Mouse (Mus musculus) kidney, postnatal 0 days (tissue): ENCODE measurements at regions not wholly inside any gene's neighbourhood (a gene's known extent, or its start where the extent isn't known, plus 50 kb on each side); places are given as distances from the start of the nearest gene placed in this dataset.

Source experiments
- ATAC-seq: fragments of 200-750 bp; cut with Nextera tagmentation; replicated peaks from 2 replicates; pipeline ENCODE4 v1.8.0; 2017; ENCODE audit warnings: low read depth, moderate number of reproducible peaks, moderate TSS enrichment, moderate library complexity; ENCODE audit not compliant: low FRiP score
- DNase-seq: peaks from one replicate; pipeline ENCODE4 v3.0.0-alpha.2; 2016; ENCODE audit warnings: low spot score
- H3K27ac ChIP-seq: fragments of 300-500 bp; sonication (generic); 2 replicates; pipeline ENCODE4 v1.5.1; 2014; ENCODE audit warnings: mild to moderate bottlenecking
- H3K27me3 ChIP-seq: fragments of 300-500 bp; sonication (generic); 2 replicates; pipeline ENCODE4 v1.6.1; 2014; ENCODE audit warnings: low read length, mixed read lengths; ENCODE audit not compliant: insufficient read depth
- H3K36me3 ChIP-seq: fragments of 300-500 bp; sonication (generic); 2 replicates; pipeline ENCODE4 v1.6.1; 2014; ENCODE audit warnings: low read length, mixed read lengths; ENCODE audit not compliant: insufficient read depth
- H3K4me1 ChIP-seq: fragments of 300-500 bp; sonication (generic); replicated peaks from 2 replicates; pipeline ENCODE4 v1.6.1; 2014; ENCODE audit warnings: antibody characterized with exemption, low read length, mixed read lengths; ENCODE audit not compliant: insufficient read depth
- H3K4me2 ChIP-seq: fragments of 300-500 bp; sonication (generic); 2 replicates; pipeline ENCODE4 v1.6.1; 2014; ENCODE audit warnings: mild to moderate bottlenecking, low read length, moderate library complexity, mixed read lengths
- H3K4me3 ChIP-seq: fragments of 300-500 bp; sonication (generic); replicated peaks from 2 replicates; pipeline ENCODE4 v1.5.1; 2014; ENCODE audit warnings: low read depth, low read length
- H3K9ac ChIP-seq: fragments of 300-500 bp; sonication (generic); 2 replicates; pipeline ENCODE4 v1.6.1; 2014; ENCODE audit warnings: low read depth, low read length
- H3K9me3 ChIP-seq: fragments of 300-500 bp; sonication (generic); replicated peaks from 2 replicates; pipeline ENCODE4 v1.6.1; 2016; ENCODE audit warnings: low read length, inconsistent platforms, mixed read lengths
- CTCF ChIP-seq: IDR thresholded peaks from 2 replicates; pipeline ENCODE4 v1.5.1; 2016; ENCODE audit warnings: antibody characterized with exemption, low read depth, mild to moderate bottlenecking, moderate library complexity
- WGBS: fragments of 180-500 bp; shearing (Covaris S2); extraction: QIAGEN DNeasy Blood & Tissue Kit; methylation state at CpG from one replicate; pipeline ENCODE4 v1.1.7; 2014; 5-methylcytosine and 5-hydroxymethylcytosine counted together

- Histone ChIP-seq H3K27ac (no peak overlapping the region), H3K9ac (no peak overlapping the region), H3K4me2 (no peak overlapping the region), H3K36me3 (no peaks in the 10 kb centered on the region), H3K27me3 (no peaks in the 10 kb centered on the region), H3K4me1 (no peaks in the 10 kb centered on the region), H3K4me3 (no peak overlapping the region), H3K9me3 (no peaks in the 10 kb centered on the region)
- ATAC-seq (no peak), DNase-seq (no peak)
- no peak for TF ChIP-seq CTCF
- WGBS: 83% methylated on average over 1 of the region's 1 CpGs
Observed at GRCm38 (mm10) chr3:37827546-37827945, 103.3 kb upstream of the Gm5148 start.

GRCm38 (mm10) chr3:37825602-37826001 is 101.3 kb upstream of the Gm5148 start:
- H3K27me3 ChIP-seq: no peaks in the 10 kb centered on the region
- no peak for ATAC-seq

GRCm38 (mm10) chr3:37824681-37825080 is 100.4 kb upstream of the Gm5148 start:
- H3K27ac ChIP-seq: no peak overlapping the region
- H3K9me3 ChIP-seq: no peaks in the 10 kb centered on the region
- H3K36me3 ChIP-seq: no peaks in the 10 kb centered on the region
- no peak for TF ChIP-seq CTCF
- H3K4me2 ChIP-seq: no peak overlapping the region
- no peak overlapping the region for H3K9ac ChIP-seq
- H3K4me1 ChIP-seq: no peaks in the 10 kb centered on the region
- ATAC-seq (no peak), DNase-seq (no peak)
- 95% methylated on average over 5 of the region's 5 CpGs for WGBS
- H3K4me3 ChIP-seq: no peak overlapping the region
- H3K27me3 ChIP-seq: no peaks in the 10 kb centered on the region

More at GRCm38 (mm10) chr3:37825602-37826001, 101.3 kb upstream of the Gm5148 start:
- H3K9ac ChIP-seq: no peak overlapping the region
- no peaks in the 10 kb centered on the region for H3K9me3 ChIP-seq
- DNase-seq: no peak
- H3K4me3 ChIP-seq: no peak overlapping the region
- H3K4me2 ChIP-seq: no peak overlapping the region
- H3K36me3 ChIP-seq: no peaks in the 10 kb centered on the region
- no peak for TF ChIP-seq CTCF
- H3K4me1 ChIP-seq: no peaks in the 10 kb centered on the region
- 91% methylated on average over 4 of the region's 4 CpGs for WGBS
- H3K27ac ChIP-seq: no peak overlapping the region

- DNase-seq (no peak), ATAC-seq (no peak)
Observed at GRCm38 (mm10) chr3:37819503-37819902, 95.2 kb upstream of the Gm5148 start.

GRCm38 (mm10) chr3:37817434-37817805 is 93.1 kb upstream of the Gm5148 start:
- no peak for TF ChIP-seq CTCF
- no peak for DNase-seq

More at GRCm38 (mm10) chr3:37819503-37819902, 95.2 kb upstream of the Gm5148 start:
- Histone ChIP-seq H3K4me2 (no peak overlapping the region), H3K9me3 (no peaks in the 10 kb centered on the region), H3K36me3 (no peaks in the 10 kb centered on the region), H3K27me3 (no peaks in the 10 kb centered on the region), H3K4me1 (no peaks in the 10 kb centered on the region), H3K27ac (no peak overlapping the region), H3K4me3 (no peak overlapping the region), H3K9ac (no peak overlapping the region)
- WGBS: 90% methylated on average over 3 of the region's 3 CpGs
- TF ChIP-seq CTCF: no peak

GRCm38 (mm10) chr3:37816781-37817433 is 92.6 kb upstream of the Gm5148 start:
- no peak overlapping the region for H3K4me2 ChIP-seq
- H3K36me3 ChIP-seq: no peaks in the 10 kb centered on the region
- DNase-seq: no peak
- H3K9ac ChIP-seq: no peak overlapping the region
- H3K4me3 ChIP-seq: no peak overlapping the region
- ATAC-seq: no peak
- TF ChIP-seq CTCF: no peak
- H3K27ac ChIP-seq: no peak overlapping the region
- no peaks in the 10 kb centered on the region for H3K9me3 ChIP-seq
- H3K27me3 ChIP-seq: no peaks in the 10 kb centered on the region
- WGBS: 65% methylated on average over 6 of the region's 6 CpGs
- H3K4me1 ChIP-seq: no peaks in the 10 kb centered on the region

More at GRCm38 (mm10) chr3:37817434-37817805, 93.1 kb upstream of the Gm5148 start:
- Histone ChIP-seq H3K9ac (no peak overlapping the region), H3K4me2 (no peak overlapping the region), H3K27me3 (no peaks in the 10 kb centered on the region), H3K4me3 (no peak overlapping the region), H3K9me3 (no peaks in the 10 kb centered on the region), H3K36me3 (no peaks in the 10 kb centered on the region), H3K4me1 (no peaks in the 10 kb centered on the region), H3K27ac (no peak overlapping the region)
- no peak for ATAC-seq
- 83% methylated on average over 3 of the region's 3 CpGs for WGBS

- Histone ChIP-seq H3K27me3 (no peaks in the 10 kb centered on the region), H3K4me1 (no peaks in the 10 kb centered on the region), H3K9me3 (no peaks in the 10 kb centered on the region), H3K36me3 (no peaks in the 10 kb centered on the region), H3K27ac (no peak overlapping the region), H3K4me3 (no peak overlapping the region), H3K9ac (no peak overlapping the region), H3K4me2 (no peak overlapping the region)
- DNase-seq: no peak
- no peak for TF ChIP-seq CTCF
- no peak for ATAC-seq
- 90% methylated on average over 6 of the region's 6 CpGs for WGBS
Observed at GRCm38 (mm10) chr3:37815771-37816170, 91.5 kb upstream of the Gm5148 start.
